Mouse (Mus musculus) forebrain, embryonic 15.5 days (tissue): ENCODE data around the gene Adgrf3. TPM values are rescaled to one million over a fixed set of nuclear protein-coding genes. Genes with fewer than 3 reads are reported as not detected.

Experiments used
- ATAC-seq: fragments of 200-750 bp; cut with Nextera tagmentation; replicated peaks from 2 replicates; pipeline ENCODE4 v1.8.0; 2017; ENCODE audit warnings: mild to moderate bottlenecking, moderate TSS enrichment, moderate library complexity
- H3K27ac ChIP-seq: fragments of 300-500 bp; sonication (generic); replicated peaks from 2 replicates; pipeline ENCODE4 v1.5.1; 2015; ENCODE audit warnings: mild to moderate bottlenecking, inconsistent platforms
- H3K27me3 ChIP-seq: fragments of 300-500 bp; sonication (generic); 2 replicates; pipeline ENCODE4 v1.6.1; 2015; ENCODE audit warnings: inconsistent platforms
- H3K36me3 ChIP-seq: fragments of 300-500 bp; sonication (generic); 2 replicates; pipeline ENCODE4 v1.6.1; 2015; ENCODE audit warnings: mild to moderate bottlenecking, inconsistent platforms
- H3K4me1 ChIP-seq: fragments of 300-500 bp; sonication (generic); 2 replicates; pipeline ENCODE4 v1.6.1; 2015; ENCODE audit warnings: inconsistent platforms
- H3K4me2 ChIP-seq: fragments of 300-500 bp; sonication (generic); replicated peaks from 2 replicates; pipeline ENCODE4 v1.6.1; 2015; ENCODE audit warnings: mild to moderate bottlenecking, inconsistent platforms
- H3K4me3 ChIP-seq: fragments of 300-500 bp; sonication (generic); 2 replicates; pipeline ENCODE4 v1.5.1; 2015; ENCODE audit warnings: mild to moderate bottlenecking, inconsistent platforms
- H3K9ac ChIP-seq: fragments of 300-500 bp; sonication (generic); replicated peaks from 2 replicates; pipeline ENCODE4 v1.6.1; 2015; ENCODE audit warnings: mild to moderate bottlenecking, inconsistent platforms
- H3K9me3 ChIP-seq: fragments of 300-500 bp; sonication (generic); 2 replicates; pipeline ENCODE4 v1.6.1; 2016; ENCODE audit warnings: inconsistent platforms
- WGBS: fragments of 180-500 bp; shearing (Covaris S2); methylation state at CpG from one replicate; pipeline ENCODE4 v1.1.7; 2015; ENCODE audit warnings: mixed read lengths; 5-methylcytosine and 5-hydroxymethylcytosine counted together
- polyA plus RNA-seq: library from polyadenylated mRNA; unstranded; fragments of >200 nt; fragmentation: Nextera tagmentation; extraction: Ambion mirVana; gene quantifications from 2 replicates; pipeline ENCODE4 v1.2.1, GENCODE M21; 2015

The Adgrf3 gene
- polyA plus RNA-seq, 1 experiment from 2014 or later, result not detected

GRCm38 (mm10) chr5:30198257-30198656 is 7.3 kb downstream of the Adgrf3 start:
- Histone ChIP-seq H3K27ac (no peak overlapping the region), H3K4me3 (no peak overlapping the region), H3K4me2 (no peak overlapping the region), H3K9ac (no peak overlapping the region), H3K36me3 (no peaks in the 10 kb centered on the region), H3K27me3 (no peaks in the 10 kb centered on the region), H3K4me1 (no peaks in the 10 kb centered on the region), H3K9me3 (no peaks in the 10 kb centered on the region)
- 75% methylated on average over 7 of the region's 7 CpGs for WGBS
- no peak for ATAC-seq

DNA sequence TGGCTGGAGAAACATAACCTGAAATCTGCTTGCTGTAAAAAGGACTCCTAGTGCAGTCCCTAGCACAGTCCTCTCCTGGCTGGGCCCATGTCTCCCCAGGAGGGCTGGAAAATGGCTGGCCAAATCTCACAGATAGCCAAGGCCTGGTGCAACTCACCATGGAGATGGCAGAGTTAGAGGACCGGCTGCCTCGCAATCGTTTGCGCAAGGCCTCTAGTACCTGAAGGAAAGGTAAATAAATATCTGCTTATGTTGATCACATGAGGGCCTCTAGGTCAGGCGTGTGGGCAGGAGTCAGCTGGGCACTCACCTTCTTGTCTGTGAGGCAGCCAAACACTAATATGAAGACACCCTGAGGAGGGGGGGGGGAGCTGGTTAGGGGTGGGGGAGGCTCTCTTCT is 10.2 kb downstream of the Adgrf3 start:
- no peaks in the 10 kb centered on the region for H3K27me3 ChIP-seq
- WGBS, result 93% methylated on average over 5 of the region's 5 CpGs

DNA sequence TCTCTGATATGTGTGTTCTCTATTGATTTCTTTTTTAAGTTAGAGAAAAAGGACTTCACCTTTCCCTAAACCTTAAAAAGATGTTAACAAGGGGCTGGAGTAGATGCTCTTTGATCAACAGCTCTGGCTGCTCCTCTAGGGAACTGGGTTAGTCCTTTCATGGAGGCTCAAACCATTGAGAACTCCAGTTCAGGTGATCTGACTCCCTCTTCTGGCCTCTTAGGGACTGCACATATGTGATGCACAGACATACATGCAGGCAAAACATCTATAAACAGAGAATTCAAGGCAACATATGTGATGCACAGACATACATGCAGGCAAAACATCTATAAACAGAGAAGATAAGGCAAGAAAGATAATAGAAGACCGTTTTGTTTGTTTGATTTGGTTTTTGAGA is 13.1 kb downstream of the Adgrf3 start:
- ATAC-seq, result no peak
- H3K4me2 ChIP-seq, result no peak overlapping the region
- H3K9ac ChIP-seq, result no peak overlapping the region
- H3K27me3 ChIP-seq, result no peaks in the 10 kb centered on the region
- no peaks in the 10 kb centered on the region for H3K4me1 ChIP-seq
- H3K9me3 ChIP-seq, result no peaks in the 10 kb centered on the region
- peaks cover 12% of the 10 kb centered on the region for H3K36me3 ChIP-seq
- no peak overlapping the region for H3K27ac ChIP-seq
- H3K4me3 ChIP-seq, result no peak overlapping the region
- WGBS, result 90% methylated on average over 1 of the region's 1 CpGs

More for the DNA sequence above, 10.2 kb downstream of the Adgrf3 start:
- Histone ChIP-seq H3K9ac (no peak overlapping the region), H3K4me1 (no peaks in the 10 kb centered on the region), H3K27ac (no peak overlapping the region), H3K4me2 (no peak overlapping the region), H3K4me3 (no peak overlapping the region), H3K36me3 (no peaks in the 10 kb centered on the region), H3K9me3 (no peaks in the 10 kb centered on the region)
- no peak for ATAC-seq

- Histone ChIP-seq H3K4me2 (no peak overlapping the region), H3K27me3 (no peaks in the 10 kb centered on the region), H3K4me3 (no peak overlapping the region), H3K9me3 (no peaks in the 10 kb centered on the region), H3K4me1 (no peaks in the 10 kb centered on the region), H3K36me3 (peaks cover 34% of the 10 kb centered on the region), H3K27ac (no peak overlapping the region), H3K9ac (no peak overlapping the region)
- 93% methylated on average over 12 of the region's 12 CpGs for WGBS
- ATAC-seq, result no peak
Measured at GRCm38 (mm10) chr5:30187687-30188485, 17.6 kb downstream of the Adgrf3 start.

DNA sequence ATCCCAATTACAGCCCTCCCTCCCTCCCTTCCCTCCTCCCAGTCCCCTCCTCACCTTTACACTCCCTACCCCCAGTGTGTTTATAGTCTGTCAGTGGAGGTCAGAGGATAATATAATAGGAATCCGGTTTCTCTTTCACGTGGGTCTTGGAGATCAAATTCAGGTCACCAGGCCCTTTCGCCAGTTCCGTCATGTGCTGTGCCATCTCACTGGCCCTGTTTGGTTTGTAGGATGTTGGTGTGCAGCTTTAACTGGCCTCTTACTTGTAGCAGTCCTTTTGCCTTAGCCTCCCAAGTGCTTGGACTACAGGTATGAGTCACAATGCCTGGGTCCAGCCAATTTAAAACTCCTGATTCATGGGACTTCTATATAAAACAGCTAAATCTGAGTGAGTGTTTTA is 29.7 kb downstream of the Adgrf3 start:
- 75% methylated on average over 4 of the region's 4 CpGs for WGBS
- Histone ChIP-seq H3K9ac (no peak overlapping the region), H3K27me3 (no peaks in the 10 kb centered on the region), H3K4me1 (no peaks in the 10 kb centered on the region), H3K9me3 (no peaks in the 10 kb centered on the region), H3K27ac (no peak overlapping the region), H3K4me3 (no peak overlapping the region), H3K36me3 (peaks cover 72% of the 10 kb centered on the region), H3K4me2 (no peak overlapping the region)
- ATAC-seq, result no peak

GRCm38 (mm10) chr5:30172931-30173692 is 32.4 kb downstream of the Adgrf3 start:
- Histone ChIP-seq H3K4me1 (no peaks in the 10 kb centered on the region), H3K9ac (no peak overlapping the region), H3K27me3 (no peaks in the 10 kb centered on the region), H3K27ac (no peak overlapping the region), H3K4me2 (no peak overlapping the region), H3K9me3 (no peaks in the 10 kb centered on the region), H3K4me3 (no peak overlapping the region), H3K36me3 (peaks cover 75% of the 10 kb centered on the region)
- ATAC-seq, result no peak
- 50% methylated on average over 20 of the region's 20 CpGs for WGBS

- Histone ChIP-seq H3K9me3 (no peaks in the 10 kb centered on the region), H3K4me1 (no peaks in the 10 kb centered on the region), H3K36me3 (peaks cover 71% of the 10 kb centered on the region), H3K4me3 (no peak overlapping the region), H3K27me3 (no peaks in the 10 kb centered on the region), H3K4me2 (no peak overlapping the region), H3K9ac (no peak overlapping the region), H3K27ac (no peak overlapping the region)
- no peak for ATAC-seq
Measured at GRCm38 (mm10) chr5:30172115-30172514, 33.4 kb downstream of the Adgrf3 start.

GRCm38 (mm10) chr5:30170303-30170940 is 35.1 kb downstream of the Adgrf3 start:
- no peak for ATAC-seq
- H3K27ac ChIP-seq, result no peak overlapping the region
- no peaks in the 10 kb centered on the region for H3K9me3 ChIP-seq
- no peak overlapping the region for H3K4me3 ChIP-seq
- H3K4me1 ChIP-seq, result no peaks in the 10 kb centered on the region
- H3K27me3 ChIP-seq, result no peaks in the 10 kb centered on the region
- WGBS, result 82% methylated on average over 5 of the region's 5 CpGs
- no peak overlapping the region for H3K9ac ChIP-seq
- H3K4me2 ChIP-seq, result no peak overlapping the region
- peaks cover 58% of the 10 kb centered on the region for H3K36me3 ChIP-seq

GRCm38 (mm10) chr5:30165234-30165946 is 40.1 kb downstream of the Adgrf3 start:
- no peak for ATAC-seq
- Histone ChIP-seq H3K4me1 (no peaks in the 10 kb centered on the region), H3K27me3 (no peaks in the 10 kb centered on the region), H3K9me3 (no peaks in the 10 kb centered on the region), H3K36me3 (peaks cover 24% of the 10 kb centered on the region), H3K4me3 (no peak overlapping the region), H3K4me2 (no peak overlapping the region), H3K9ac (no peak overlapping the region), H3K27ac (no peak overlapping the region)
- 93% methylated on average over 5 of the region's 5 CpGs for WGBS

GRCm38 (mm10) chr5:30162339-30162738 is 43.2 kb downstream of the Adgrf3 start:
- no peak overlapping the region for H3K4me2 ChIP-seq
- H3K9ac ChIP-seq, result no peak overlapping the region
- no peak overlapping the region for H3K27ac ChIP-seq
- no peak for ATAC-seq
- 83% methylated on average over 6 of the region's 6 CpGs for WGBS
- H3K36me3 ChIP-seq, result peaks cover 2% of the 10 kb centered on the region; the same call in 1 of the 2 replicates
- no peak overlapping the region for H3K4me3 ChIP-seq
- no peaks in the 10 kb centered on the region for H3K27me3 ChIP-seq
- no peaks in the 10 kb centered on the region for H3K4me1 ChIP-seq
- no peaks in the 10 kb centered on the region for H3K9me3 ChIP-seq

DNA sequence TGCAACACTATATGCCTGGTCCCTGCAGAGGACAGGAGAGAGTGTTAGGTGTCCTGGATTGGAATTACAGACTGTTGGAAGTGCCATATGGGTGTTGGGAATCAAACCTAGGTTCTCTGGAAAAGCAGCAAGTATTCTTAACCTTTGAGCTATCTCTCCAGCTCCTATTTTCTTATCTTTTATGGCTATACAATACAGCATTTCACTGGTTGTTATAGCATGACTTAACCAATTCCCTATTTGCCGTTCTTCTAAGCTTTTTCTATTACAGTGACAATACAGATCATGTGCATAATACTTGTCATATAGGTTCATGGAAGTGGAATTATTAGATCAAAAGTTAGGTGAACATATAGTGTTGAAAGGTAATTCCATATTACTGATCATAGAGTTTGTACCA is 43.7 kb downstream of the Adgrf3 start:
- Histone ChIP-seq H3K36me3 (peaks cover 2% of the 10 kb centered on the region; the same call in 1 of the 2 replicates), H3K4me3 (no peak overlapping the region), H3K4me2 (no peak overlapping the region), H3K27me3 (no peaks in the 10 kb centered on the region), H3K9me3 (no peaks in the 10 kb centered on the region), H3K4me1 (peaks cover 5% of the 10 kb centered on the region; the same call in 1 of the 2 replicates), H3K9ac (no peak overlapping the region), H3K27ac (no peak overlapping the region)
- 92% methylated on average over 1 of the region's 1 CpGs for WGBS
- no peak for ATAC-seq

DNA sequence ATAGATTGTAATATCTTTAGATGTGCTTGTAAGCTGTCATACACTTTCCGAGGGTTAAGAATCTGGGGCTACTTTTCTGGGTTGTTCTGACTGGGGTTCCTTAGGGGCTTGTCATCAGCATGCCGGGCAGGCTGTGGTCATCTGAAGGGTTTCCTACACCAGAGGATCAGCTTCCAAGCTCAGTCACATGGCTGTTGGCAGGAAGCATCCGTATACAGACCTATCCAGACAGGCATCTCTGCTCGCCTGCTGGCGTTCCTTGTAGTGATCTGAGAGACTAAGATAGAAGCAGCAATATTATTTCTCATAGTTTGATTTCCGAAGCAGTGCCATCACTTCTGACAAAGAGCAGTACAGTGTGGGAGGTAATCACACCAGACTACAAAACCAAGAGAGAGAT is 45.9 kb downstream of the Adgrf3 start:
- no peaks in the 10 kb centered on the region for H3K9me3 ChIP-seq
- no peak overlapping the region for H3K4me3 ChIP-seq
- H3K27ac ChIP-seq, result no peak overlapping the region
- peaks cover 15% of the 10 kb centered on the region for H3K4me1 ChIP-seq
- WGBS, result 91% methylated on average over 6 of the region's 6 CpGs
- H3K36me3 ChIP-seq, result no peaks in the 10 kb centered on the region
- H3K4me2 ChIP-seq, result no peak overlapping the region
- no peaks in the 10 kb centered on the region for H3K27me3 ChIP-seq
- ATAC-seq, result no peak
- H3K9ac ChIP-seq, result no peak overlapping the region
